Mouse (Mus musculus) thymus, adult 2 months (tissue): ENCODE measurements around the gene Tll2.

Experiments
- CTCF ChIP-seq: fragments of 200-500 bp; IDR thresholded peaks from 2 replicates; pipeline ENCODE4 v1.5.1; 2012; ENCODE audit warnings: mild to moderate bottlenecking, control low read depth, low read length, moderate library complexity, borderline replicate concordance; ENCODE audit not compliant: control insufficient read depth, poor library complexity, insufficient read depth; ENCODE audit errors: extremely low read depth
- POLR2A ChIP-seq: fragments of 200-500 bp; IDR thresholded peaks from 2 replicates; pipeline ENCODE4 v1.6.1; 2012; ENCODE audit warnings: mild to moderate bottlenecking, low read length, control low read depth, moderate library complexity; ENCODE audit not compliant: control insufficient read depth, poor library complexity, insufficient read depth; ENCODE audit errors: extremely low read depth

- TF ChIP-seq POLR2A: no peak
- no peak for TF ChIP-seq CTCF
Measured at GRCm38 (mm10) chr19:41140961-41141360, 65.7 kb downstream of the Tll2 start.
